Mouse (Mus musculus) ES-Bruce4 (cell line): Measurements from ENCODE around the gene Satb2.

Source experiments
- CTCF ChIP-seq: IDR thresholded peaks from one replicate; pipeline ENCODE4 v1.8.1; 2011; ENCODE audit warnings: low read depth, low read length
- POLR2A ChIP-seq: IDR thresholded peaks from one replicate; pipeline ENCODE4 v1.8.1; 2011; ENCODE audit warnings: low read length; ENCODE audit not compliant: insufficient read depth

DNA sequence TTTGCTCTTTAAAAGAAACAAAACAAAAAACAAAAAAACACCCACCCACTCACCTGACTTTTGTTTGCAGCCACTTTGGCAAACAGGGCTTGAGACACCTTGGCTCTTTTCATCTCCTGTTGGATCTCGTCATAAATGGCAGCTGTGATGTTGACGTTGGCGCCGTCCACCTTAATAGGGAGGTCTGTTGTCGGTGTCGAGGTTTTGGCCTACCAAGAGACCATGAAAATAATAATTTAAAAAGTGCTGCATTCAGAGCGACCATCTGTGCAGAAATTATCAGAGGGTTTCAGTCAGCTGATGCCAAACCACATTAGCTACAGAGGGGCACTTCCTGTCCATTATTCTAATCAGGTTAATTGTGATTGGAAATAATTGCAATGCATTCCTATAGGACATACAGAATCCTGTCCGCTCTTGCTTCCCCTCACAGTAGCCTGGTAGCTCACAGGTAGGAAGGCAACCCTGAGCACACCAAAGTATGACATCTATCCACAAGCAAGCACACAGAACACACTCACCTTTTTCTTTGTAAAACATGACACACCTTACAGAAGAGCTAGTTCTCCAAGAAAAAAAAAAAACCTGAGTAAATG lies 132.8 kb downstream of the Satb2 start:
- no peak for TF ChIP-seq CTCF
- TF ChIP-seq POLR2A, result no peak
